Mouse (Mus musculus): ENCODE data around the gene Plbd2. TPM values are rescaled to one million over a fixed set of nuclear protein-coding genes. Genes with fewer than 3 reads are reported as not detected.

The Plbd2 gene
- polyA plus RNA-seq, 1 experiment from 2014 or later = 35.1 TPM

DNA sequence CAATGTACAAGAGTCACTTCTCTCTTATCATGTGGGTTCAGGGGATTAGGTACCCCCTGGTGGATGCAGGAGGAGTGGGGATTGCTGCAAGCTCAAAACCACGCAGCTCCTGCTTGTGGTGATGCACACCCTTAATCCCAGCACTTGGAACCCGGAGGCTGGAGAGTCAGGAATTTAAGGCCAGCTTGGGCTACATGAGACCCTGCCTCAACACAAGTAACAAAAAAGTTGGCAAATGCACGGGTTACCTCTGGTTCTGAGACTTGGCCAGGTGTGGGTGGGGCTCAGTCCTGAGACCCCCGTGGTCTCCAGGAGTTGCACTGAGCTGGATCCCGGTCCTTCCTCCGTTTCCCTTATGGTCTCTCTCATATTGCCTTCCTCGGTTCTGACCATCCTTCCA is 12.0 kb upstream of the Plbd2 start:
- Histone ChIP-seq H3K36me3 (ENCODE audit: control insufficient read depth, insufficient read depth, low read length) (no peaks in the 10 kb centered on the region), H3K27ac (ENCODE audit: low read depth, low read length) (no peak overlapping the region), H3K4me2 (no peak overlapping the region), H3K4me1 (replicated peaks; ENCODE audit: control insufficient read depth, insufficient read depth, low read length) (peaks cover 19% of the 10 kb centered on the region), H3K9me3 (ENCODE audit: control insufficient read depth, low read length) (no peaks in the 10 kb centered on the region), H3K4me3 (ENCODE audit: low read depth, low read length) (no peak overlapping the region), H3K27me3 (replicated peaks; ENCODE audit: control insufficient read depth, insufficient read depth, low read length) (no peaks in the 10 kb centered on the region), H3K9ac (ENCODE audit: low read depth, low read length) (no peak overlapping the region)
- DNase-seq (ENCODE audit: low spot score) = no peak
- no peak for ATAC-seq (replicated peaks; ENCODE audit: low FRiP score)
- 75% methylated on average over 7 of the region's 7 CpGs for WGBS

DNA sequence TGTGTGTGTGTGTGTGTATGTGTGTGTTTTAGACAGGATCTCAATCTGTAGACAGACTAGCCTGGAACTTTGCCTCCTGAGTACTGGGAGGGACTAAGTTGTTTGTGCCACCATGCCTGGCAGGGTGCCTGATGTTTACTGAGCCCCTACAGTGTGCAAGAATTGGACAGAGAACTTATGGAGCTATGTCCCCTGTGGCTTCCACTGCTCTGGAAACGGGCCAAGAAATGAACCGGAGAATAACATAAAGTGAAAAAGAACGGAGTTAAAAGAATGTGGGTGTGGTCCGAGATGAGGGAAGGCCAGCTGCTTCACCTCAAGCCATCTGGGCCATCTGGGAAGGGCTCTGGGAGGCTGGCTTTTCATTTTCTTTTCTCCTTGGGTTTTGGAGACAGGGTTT is 11.3 kb upstream of the Plbd2 start:
- no peak overlapping the region for H3K4me3 ChIP-seq (ENCODE audit: low read depth, low read length)
- no peak for DNase-seq (ENCODE audit: low spot score)
- no peaks in the 10 kb centered on the region for H3K9me3 ChIP-seq (ENCODE audit: control insufficient read depth, low read length)
- no peaks in the 10 kb centered on the region for H3K27me3 ChIP-seq (replicated peaks; ENCODE audit: control insufficient read depth, insufficient read depth, low read length)
- no peak overlapping the region for H3K9ac ChIP-seq (ENCODE audit: low read depth, low read length)
- 62% methylated on average over 4 of the region's 4 CpGs for WGBS
- no peak overlapping the region for H3K4me2 ChIP-seq
- H3K4me1 ChIP-seq (replicated peaks; ENCODE audit: control insufficient read depth, insufficient read depth, low read length) = peaks cover 20% of the 10 kb centered on the region
- no peak overlapping the region for H3K27ac ChIP-seq (ENCODE audit: low read depth, low read length)
- no peak for ATAC-seq (replicated peaks; ENCODE audit: low FRiP score)
- no peaks in the 10 kb centered on the region for H3K36me3 ChIP-seq (ENCODE audit: control insufficient read depth, insufficient read depth, low read length)

DNA sequence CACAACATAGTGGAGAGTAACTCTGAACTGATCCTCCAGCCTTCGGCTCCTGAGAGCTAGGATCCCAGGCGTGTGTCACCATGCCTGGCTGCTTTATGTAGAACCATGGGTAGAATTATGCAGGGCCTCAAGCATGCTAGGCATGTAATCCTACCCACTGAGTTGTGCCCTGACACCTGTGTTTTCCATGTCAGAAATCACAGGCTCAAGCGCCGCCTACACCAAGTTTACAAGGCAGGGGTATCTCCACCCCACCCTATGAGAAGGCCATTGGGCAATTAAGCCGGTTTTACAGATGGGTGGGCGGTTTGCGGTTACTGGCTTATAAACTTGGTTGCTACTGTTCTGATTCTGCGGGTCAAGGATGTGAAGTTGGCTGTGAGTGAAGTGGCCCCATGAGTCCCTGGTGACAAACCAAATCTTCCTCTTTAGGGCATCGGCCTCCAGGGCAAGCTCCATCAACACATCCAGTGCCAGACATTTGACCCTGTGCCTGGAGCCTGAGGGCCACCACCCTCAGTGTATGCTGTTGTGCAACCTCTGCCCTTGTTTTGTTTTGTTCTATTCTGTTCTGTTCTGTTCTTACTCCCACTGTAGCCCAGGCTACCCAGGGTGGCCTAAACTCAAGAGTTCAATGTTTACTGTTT is 10.7 kb upstream of the Plbd2 start:
- DNase-seq (ENCODE audit: low spot score) (no peak), ATAC-seq (replicated peaks; ENCODE audit: low FRiP score) (no peak)
- no peaks in the 10 kb centered on the region for H3K9me3 ChIP-seq (ENCODE audit: control insufficient read depth, low read length)
- H3K4me2 ChIP-seq = no peak overlapping the region
- no peak overlapping the region for H3K4me3 ChIP-seq (ENCODE audit: low read depth, low read length)
- no peak overlapping the region for H3K27ac ChIP-seq (ENCODE audit: low read depth, low read length)
- no peaks in the 10 kb centered on the region for H3K36me3 ChIP-seq (ENCODE audit: control insufficient read depth, insufficient read depth, low read length)
- WGBS = 88% methylated on average over 9 of the region's 9 CpGs
- H3K27me3 ChIP-seq (replicated peaks; ENCODE audit: control insufficient read depth, insufficient read depth, low read length) = no peaks in the 10 kb centered on the region
- no peak overlapping the region for H3K9ac ChIP-seq (ENCODE audit: low read depth, low read length)
- H3K4me1 ChIP-seq (replicated peaks; ENCODE audit: control insufficient read depth, insufficient read depth, low read length) = peaks cover 20% of the 10 kb centered on the region

DNA sequence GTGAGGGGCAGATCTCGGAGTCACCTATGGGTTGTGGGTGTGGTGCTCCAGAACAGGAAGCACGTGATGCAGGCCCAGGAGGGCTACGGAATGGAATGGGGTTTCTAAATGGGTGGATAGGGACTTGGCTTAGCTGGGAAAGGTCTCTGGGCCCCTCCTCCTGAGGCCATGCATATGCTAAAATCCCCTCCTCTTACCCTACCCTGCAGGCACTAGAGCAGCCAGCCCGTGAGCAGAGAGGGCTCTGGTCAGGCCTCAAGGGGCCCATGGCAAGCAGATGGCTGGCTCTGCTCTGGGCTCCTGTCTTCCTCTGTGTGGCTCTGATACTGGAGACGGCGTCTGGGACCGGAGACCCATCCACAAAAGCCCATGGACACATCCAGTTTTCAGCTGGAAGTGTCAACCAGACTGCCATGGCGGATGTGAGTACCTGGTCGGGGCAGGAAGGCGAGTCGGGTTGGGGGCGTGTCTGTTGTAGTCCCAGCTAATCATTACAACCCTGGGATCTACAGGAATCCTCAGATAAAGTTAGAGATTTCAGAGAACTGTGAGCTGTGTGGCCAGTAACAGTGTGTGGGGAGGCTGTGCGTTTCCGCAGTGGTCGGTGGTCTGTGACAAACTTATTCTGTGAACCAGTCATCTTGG is 9.6 kb upstream of the Plbd2 start:
- no peaks in the 10 kb centered on the region for H3K36me3 ChIP-seq (ENCODE audit: control insufficient read depth, insufficient read depth, low read length)
- no peak for DNase-seq (ENCODE audit: low spot score)
- no peak overlapping the region for H3K4me3 ChIP-seq (ENCODE audit: low read depth, low read length)
- H3K9me3 ChIP-seq (ENCODE audit: control insufficient read depth, low read length) = no peaks in the 10 kb centered on the region
- ATAC-seq (replicated peaks; ENCODE audit: low FRiP score) = no peak
- no peaks in the 10 kb centered on the region for H3K27me3 ChIP-seq (replicated peaks; ENCODE audit: control insufficient read depth, insufficient read depth, low read length)
- WGBS = 54% methylated on average over 15 of the region's 15 CpGs
- H3K9ac ChIP-seq (ENCODE audit: low read depth, low read length) = no peak overlapping the region
- peak overlapping the region; percentile 33 for H3K4me2 ChIP-seq
- no peak overlapping the region for H3K27ac ChIP-seq (ENCODE audit: low read depth, low read length)
- peaks cover 20% of the 10 kb centered on the region for H3K4me1 ChIP-seq (replicated peaks; ENCODE audit: control insufficient read depth, insufficient read depth, low read length)

DNA sequence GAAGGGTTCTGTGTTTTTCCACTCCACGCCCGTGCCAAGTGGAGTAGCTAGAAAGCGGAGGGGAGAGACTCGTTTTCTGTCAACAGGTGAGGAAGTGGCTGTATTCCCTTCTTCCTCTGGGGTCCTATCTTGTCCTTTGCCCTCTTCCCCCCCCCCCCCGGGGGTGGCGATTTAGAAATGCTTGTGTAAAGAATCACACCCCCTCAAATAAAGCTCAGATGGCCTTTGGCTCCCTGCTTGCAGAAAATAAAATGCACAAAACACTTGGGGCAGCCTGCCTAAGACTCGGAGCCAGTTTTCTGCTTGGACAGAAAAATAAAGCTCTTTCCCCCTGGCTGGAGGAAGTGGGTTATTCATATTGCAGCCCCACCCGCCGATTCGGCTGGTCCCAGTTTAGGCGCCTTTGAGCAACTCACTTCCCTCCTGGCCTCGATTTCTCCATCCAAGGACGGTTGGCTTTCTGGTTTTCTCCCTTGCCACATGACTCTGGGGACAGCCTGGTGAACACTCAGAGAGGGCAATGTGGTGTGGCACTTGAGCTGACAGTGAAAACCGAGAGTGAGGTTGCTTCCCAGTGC is 8.3 kb upstream of the Plbd2 start:
- Histone ChIP-seq H3K36me3 (ENCODE audit: control insufficient read depth, insufficient read depth, low read length) (no peaks in the 10 kb centered on the region), H3K27ac (ENCODE audit: low read depth, low read length) (no peak overlapping the region), H3K4me3 (ENCODE audit: low read depth, low read length) (peak overlapping the region; percentile 62), H3K9me3 (ENCODE audit: control insufficient read depth, low read length) (no peaks in the 10 kb centered on the region), H3K27me3 (replicated peaks; ENCODE audit: control insufficient read depth, insufficient read depth, low read length) (no peaks in the 10 kb centered on the region), H3K9ac (ENCODE audit: low read depth, low read length) (peak overlapping the region; percentile 62), H3K4me1 (replicated peaks; ENCODE audit: control insufficient read depth, insufficient read depth, low read length) (peaks cover 20% of the 10 kb centered on the region; the same call in 1 of the 2 replicates), H3K4me2 (peak overlapping the region; percentile 91)
- no peak for ATAC-seq (replicated peaks; ENCODE audit: low FRiP score)
- DNase-seq (ENCODE audit: low spot score) = no peak
- WGBS = 13% methylated on average over 14 of the region's 14 CpGs

DNA sequence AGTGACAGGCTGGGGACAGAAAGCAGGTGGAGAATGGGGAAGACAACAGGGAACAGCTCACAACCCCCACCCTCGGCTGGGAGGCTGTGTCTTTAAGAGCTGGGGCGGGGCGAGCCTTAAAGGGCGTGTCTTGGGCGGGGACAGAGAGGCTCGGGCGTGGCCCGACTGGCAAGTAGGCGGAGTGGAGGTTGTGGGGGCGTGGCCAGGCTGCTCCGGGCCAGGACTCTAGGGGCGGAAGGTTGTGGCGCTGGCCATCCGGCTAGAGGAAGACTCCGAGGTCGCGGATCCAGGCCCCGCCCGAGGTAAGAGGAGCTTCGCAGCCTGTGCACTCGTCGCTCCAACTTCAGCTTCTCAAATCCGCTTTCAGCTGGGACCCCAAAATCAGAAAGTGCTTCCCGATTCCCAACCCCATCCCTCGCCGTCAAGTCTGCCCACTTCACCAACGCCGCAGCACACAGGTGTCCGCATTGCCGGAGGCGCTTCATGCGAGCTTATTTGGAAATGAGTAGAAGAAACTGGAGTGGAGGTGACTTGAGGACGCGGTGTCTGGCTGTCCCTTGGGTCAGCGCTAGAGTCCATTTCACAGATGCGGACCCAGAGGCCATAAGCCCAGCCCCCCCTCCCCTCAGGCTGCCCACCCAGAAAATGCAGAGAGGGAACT is 7.7 kb upstream of the Plbd2 start, which contains the start of gene Slc8b1:
TSS of gene Slc8b1 (plus strand) at position 187 of the 661 bp plus-strand sequence.
- ATAC-seq (replicated peaks; ENCODE audit: low FRiP score) = peak; percentile 95
- peak; percentile 97 for DNase-seq (ENCODE audit: low spot score)
- H3K9ac ChIP-seq (ENCODE audit: low read depth, low read length) = peak within 1 kb of the TSS; percentile 62
- peak within 1 kb of the TSS; percentile 91 for H3K4me2 ChIP-seq
- no peak within 1 kb of the TSS for H3K27ac ChIP-seq (ENCODE audit: low read depth, low read length)
- WGBS = under 1% methylated on average over 36 of the region's 36 CpGs
- H3K36me3 ChIP-seq (ENCODE audit: control insufficient read depth, insufficient read depth, low read length) = no peaks in the 10 kb centered on the region
- H3K9me3 ChIP-seq (ENCODE audit: control insufficient read depth, low read length) = no peaks in the 10 kb centered on the region
- no peaks in the 10 kb centered on the region for H3K27me3 ChIP-seq (replicated peaks; ENCODE audit: control insufficient read depth, insufficient read depth, low read length)
- peak within 1 kb of the TSS; percentile 62 for H3K4me3 ChIP-seq (ENCODE audit: low read depth, low read length)
- H3K4me1 ChIP-seq (replicated peaks; ENCODE audit: control insufficient read depth, insufficient read depth, low read length) = peaks cover 17% of the 10 kb centered on the region; the same call in 1 of the 2 replicates

DNA sequence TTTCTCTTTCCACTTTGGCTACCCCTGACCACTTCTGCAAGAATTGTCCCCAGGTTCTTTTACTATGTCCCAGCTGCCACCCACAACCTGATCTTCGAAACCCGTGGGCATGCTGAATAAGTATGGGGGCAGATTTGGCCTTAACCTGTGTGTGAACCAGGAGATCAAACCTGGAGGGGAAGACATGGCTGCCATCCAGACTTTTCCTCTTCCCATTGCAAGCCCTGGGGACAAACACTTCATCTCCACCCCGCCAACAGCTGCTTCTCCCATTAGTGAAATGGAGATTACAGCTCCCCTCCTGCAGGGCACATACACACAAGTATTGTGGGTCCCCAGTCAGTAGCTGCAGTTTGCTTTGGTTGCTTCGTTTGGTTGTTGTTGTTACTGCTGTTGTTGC is 3.9 kb upstream of the Plbd2 start:
- no peak overlapping the region for H3K4me3 ChIP-seq (ENCODE audit: low read depth, low read length)
- DNase-seq (ENCODE audit: low spot score) = no peak
- peaks cover 18% of the 10 kb centered on the region for H3K4me1 ChIP-seq (replicated peaks; ENCODE audit: control insufficient read depth, insufficient read depth, low read length)
- no peaks in the 10 kb centered on the region for H3K9me3 ChIP-seq (ENCODE audit: control insufficient read depth, low read length)
- H3K27me3 ChIP-seq (replicated peaks; ENCODE audit: control insufficient read depth, insufficient read depth, low read length) = no peaks in the 10 kb centered on the region
- ATAC-seq (replicated peaks; ENCODE audit: low FRiP score) = no peak
- H3K36me3 ChIP-seq (ENCODE audit: control insufficient read depth, insufficient read depth, low read length) = no peaks in the 10 kb centered on the region
- WGBS = 56% methylated on average over 4 of the region's 4 CpGs
- H3K27ac ChIP-seq (ENCODE audit: low read depth, low read length) = no peak overlapping the region
- no peak overlapping the region for H3K9ac ChIP-seq (ENCODE audit: low read depth, low read length)
- no peak overlapping the region for H3K4me2 ChIP-seq

DNA sequence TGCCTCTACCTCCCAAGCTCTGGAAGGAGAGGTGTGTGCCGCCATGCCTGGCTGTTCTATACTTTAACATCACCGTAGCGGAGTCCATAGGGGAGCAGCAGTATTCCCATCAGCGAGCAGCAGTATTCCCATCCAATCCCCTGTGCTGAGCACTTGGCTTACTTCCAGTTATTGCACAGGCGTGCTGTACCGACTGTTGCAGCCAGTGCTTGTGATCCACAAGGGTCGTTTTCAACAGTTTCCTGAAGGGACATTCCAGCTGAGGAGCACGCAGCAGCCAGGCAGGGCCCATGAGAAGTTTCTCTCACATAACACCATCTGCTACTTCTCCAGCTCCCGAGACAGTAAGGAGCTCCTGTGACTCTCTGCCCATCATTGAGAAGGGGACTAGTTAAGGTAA is 3.1 kb upstream of the Plbd2 start:
- DNase-seq (ENCODE audit: low spot score) (no peak), ATAC-seq (replicated peaks; ENCODE audit: low FRiP score) (no peak)
- Histone ChIP-seq H3K36me3 (ENCODE audit: control insufficient read depth, insufficient read depth, low read length) (no peaks in the 10 kb centered on the region), H3K9me3 (ENCODE audit: control insufficient read depth, low read length) (no peaks in the 10 kb centered on the region), H3K4me2 (no peak overlapping the region), H3K4me1 (replicated peaks; ENCODE audit: control insufficient read depth, insufficient read depth, low read length) (peaks cover 21% of the 10 kb centered on the region), H3K4me3 (ENCODE audit: low read depth, low read length) (no peak overlapping the region), H3K27ac (ENCODE audit: low read depth, low read length) (no peak overlapping the region), H3K27me3 (replicated peaks; ENCODE audit: control insufficient read depth, insufficient read depth, low read length) (no peaks in the 10 kb centered on the region), H3K9ac (ENCODE audit: low read depth, low read length) (no peak overlapping the region)
- WGBS = 74% methylated on average over 9 of the region's 9 CpGs

Data from liver, embryonic 11.5 days (tissue).